Mouse (Mus musculus): ENCODE measurements at regions not wholly inside any gene's neighbourhood (a gene's known extent, or its start where the extent isn't known, plus 50 kb on each side); places are given as distances from the start of the nearest gene placed in this dataset.

GRCm38 (mm10) chr12:24383016-24383415 lies 115.1 kb upstream of the Taf1b start:
- no peak for DNase-seq (ENCODE audit: low read depth, low spot score)

- peak; percentile 43 for DNase-seq (ENCODE audit: low read depth, low spot score)
Observed at GRCm38 (mm10) chr12:24424958-24425357, 73.2 kb upstream of the Taf1b start.

All from R1 (cell line).